Mouse (Mus musculus) lung, postnatal 0 days (tissue): ENCODE measurements around the gene Fbxo24.
A peak's percentile ranks its signal among the peaks of the same experiment; 100 is the strongest.

Experiments used
- CTCF ChIP-seq: IDR thresholded peaks from 2 replicates; pipeline ENCODE4 v1.5.1; 2016; ENCODE audit warnings: antibody characterized with exemption, mild to moderate bottlenecking
- EP300 ChIP-seq: IDR thresholded peaks from 2 replicates; pipeline ENCODE4 v1.6.1; 2016; ENCODE audit warnings: antibody characterized with exemption, mild to moderate bottlenecking, control low read depth

DNA sequence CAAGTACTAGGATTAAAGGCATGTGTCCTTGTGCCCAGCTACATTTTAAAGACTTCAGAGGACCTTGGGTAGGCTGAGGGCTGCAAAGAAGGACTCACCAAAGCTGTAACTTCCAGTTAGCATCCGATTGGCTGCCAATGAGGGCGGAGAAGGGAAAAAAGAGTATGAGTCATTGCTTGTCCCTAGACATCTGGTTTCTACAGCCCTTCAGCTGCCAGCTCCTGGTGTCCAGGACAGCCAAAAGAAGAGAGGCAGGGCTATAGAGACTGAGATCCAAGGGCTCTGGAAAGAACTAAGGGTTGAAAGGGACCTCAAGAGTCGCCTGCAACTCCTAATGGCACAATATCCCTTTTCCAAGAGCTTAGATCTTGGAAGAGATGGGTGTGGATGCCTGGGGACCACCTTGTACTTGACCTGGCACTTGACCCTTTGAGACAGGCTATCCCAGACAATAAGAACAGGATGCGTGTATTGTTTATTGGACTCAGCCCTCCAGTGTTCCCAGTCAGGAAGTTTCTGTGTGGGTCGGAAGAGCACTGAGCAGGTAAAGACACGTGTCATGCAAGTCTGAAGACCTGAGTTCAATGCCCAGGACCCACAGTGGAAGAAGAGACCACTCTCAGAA, 31.4 kb upstream of the Fbxo24 start:
- no peak for TF ChIP-seq CTCF
- TF ChIP-seq EP300, result peak; percentile 93
